Mouse (Mus musculus) gastrocnemius, postnatal 10 days (tissue): ENCODE results near the gene Pacsin2. TPM values are rescaled to one million over a fixed set of nuclear protein-coding genes. Genes with fewer than 3 reads are reported as not detected.
"Not testable (repeated sequence)": the region's sequence is repeated elsewhere in the genome, so short reads cannot be mapped to it uniquely, and the experiment has no call there.

ENCODE experiments used
- DNase-seq: peaks from one replicate; pipeline ENCODE4 v3.0.0; 2021; ENCODE audit warnings: mixed read lengths
- total RNA-seq, 2 experiments: library from RNA; stranded (reverse); gene quantifications; 2 replicates each; pipeline ENCODE4 v1.2.3; 2021

Pacsin2 gene
- total RNA-seq, 2 experiments from 2014 or later = 42.8 to 44.4 TPM

GRCm38 (mm10) chr15:83479818-83480217, 15.4 kb upstream of the Pacsin2 start:
- DNase-seq = no peak

- no peak for DNase-seq
Observed at GRCm38 (mm10) chr15:83478096-83478495, 13.7 kb upstream of the Pacsin2 start.

DNA sequence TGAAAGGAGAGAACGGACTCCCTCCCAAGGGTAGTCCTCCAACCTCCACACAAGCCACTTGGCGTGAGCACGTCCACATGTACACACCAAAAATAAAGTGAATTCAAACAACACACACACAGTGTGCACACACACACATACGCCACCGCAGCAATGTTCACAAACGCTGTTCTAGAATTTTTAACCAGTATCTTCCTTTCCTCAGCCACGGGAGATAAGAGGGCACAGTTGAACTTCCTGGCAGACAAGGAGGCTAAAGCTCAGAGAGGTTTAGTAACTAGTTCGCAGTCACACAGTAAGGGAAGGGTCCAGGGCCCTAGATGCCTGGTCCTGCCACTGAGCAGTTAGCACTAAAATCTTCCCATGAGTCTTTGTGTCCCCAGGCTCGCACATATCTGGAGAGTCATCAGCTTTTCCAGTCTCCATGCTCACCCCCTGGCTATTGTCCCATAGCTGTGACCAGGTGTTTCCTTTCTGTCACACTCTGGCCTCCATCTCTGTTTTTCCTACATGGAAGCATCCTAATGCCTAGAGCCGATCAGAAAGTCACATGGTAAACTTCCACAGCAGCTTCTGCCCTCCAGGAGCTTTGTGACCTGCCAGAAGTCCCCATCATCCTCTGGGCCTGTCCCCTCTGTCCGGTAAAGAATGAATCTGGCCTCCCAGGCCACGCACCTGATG, 12.3 kb upstream of the Pacsin2 start:
- DNase-seq = no peak

DNA sequence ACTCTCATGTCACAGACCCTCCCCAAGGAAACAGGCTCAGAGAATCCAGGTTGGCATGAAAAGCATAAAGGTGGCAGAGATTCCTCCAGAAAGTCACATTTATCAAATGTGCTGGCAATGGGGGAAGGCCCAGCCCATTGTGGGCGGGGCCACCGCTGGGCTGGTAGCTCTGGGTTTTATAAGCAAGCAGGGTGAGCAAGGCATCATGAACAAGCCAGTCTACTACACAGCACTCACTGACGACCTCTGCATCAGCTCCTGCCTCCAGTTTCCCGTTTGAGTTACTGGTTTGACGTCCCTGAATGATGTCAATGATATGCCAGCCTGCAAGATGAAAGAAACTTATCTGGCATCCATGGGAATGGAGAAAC, 10.0 kb upstream of the Pacsin2 start:
- DNase-seq = no peak

GRCm38 (mm10) chr15:83473832-83474465, 9.5 kb upstream of the Pacsin2 start:
- peak; percentile 38 for DNase-seq

- no peak for DNase-seq
Observed at GRCm38 (mm10) chr15:83473251-83473650, 8.8 kb upstream of the Pacsin2 start.

DNA sequence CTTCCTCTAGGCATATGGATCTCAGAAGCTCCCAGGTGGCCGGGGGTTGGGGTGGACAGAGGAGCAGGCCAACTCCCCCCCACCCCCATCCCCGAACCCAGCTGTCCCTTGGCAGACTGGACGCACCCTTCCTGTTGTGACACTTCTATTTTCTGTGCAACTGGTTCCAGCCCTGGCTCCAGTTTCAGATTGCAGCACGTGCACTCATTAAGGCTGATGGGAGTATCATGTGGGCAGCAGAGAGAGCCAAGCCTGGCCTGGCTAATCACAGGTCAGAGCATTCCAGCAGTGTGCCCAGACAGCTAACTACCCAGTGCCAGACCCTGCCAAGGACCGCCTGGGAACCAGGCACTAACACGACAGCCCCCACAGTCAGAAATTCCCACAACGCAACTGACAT, 7.1 kb upstream of the Pacsin2 start:
- DNase-seq = peak; percentile 43

GRCm38 (mm10) chr15:83470443-83470842, 6.0 kb upstream of the Pacsin2 start:
- no peak for DNase-seq

DNA sequence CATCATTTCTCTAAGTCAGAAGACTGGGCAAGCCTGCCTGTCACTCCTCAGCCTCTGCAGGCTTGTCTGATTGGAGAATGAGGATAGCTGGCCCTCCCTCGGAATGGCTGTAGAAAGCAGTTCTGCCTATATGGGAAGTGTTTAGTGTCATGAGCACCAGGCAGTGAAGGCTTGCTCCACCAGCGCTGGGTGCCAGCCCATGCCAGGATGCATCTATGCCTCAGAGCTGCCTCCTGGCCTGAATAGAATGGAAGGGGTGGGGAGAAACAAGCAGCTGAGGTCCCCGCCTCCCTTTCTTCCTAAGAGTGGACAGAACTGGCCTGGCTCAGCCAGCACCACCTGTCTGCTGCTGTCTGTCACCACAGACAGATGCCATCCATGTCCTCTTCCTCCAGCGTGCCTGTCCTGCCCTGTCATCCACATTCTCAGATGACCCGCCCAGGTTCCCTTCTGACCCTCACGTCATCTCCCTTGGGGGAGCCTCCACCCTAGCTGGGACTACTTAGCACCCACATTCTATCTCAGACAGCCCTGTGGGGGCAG, 4.9 kb upstream of the Pacsin2 start:
- no peak for DNase-seq

DNA sequence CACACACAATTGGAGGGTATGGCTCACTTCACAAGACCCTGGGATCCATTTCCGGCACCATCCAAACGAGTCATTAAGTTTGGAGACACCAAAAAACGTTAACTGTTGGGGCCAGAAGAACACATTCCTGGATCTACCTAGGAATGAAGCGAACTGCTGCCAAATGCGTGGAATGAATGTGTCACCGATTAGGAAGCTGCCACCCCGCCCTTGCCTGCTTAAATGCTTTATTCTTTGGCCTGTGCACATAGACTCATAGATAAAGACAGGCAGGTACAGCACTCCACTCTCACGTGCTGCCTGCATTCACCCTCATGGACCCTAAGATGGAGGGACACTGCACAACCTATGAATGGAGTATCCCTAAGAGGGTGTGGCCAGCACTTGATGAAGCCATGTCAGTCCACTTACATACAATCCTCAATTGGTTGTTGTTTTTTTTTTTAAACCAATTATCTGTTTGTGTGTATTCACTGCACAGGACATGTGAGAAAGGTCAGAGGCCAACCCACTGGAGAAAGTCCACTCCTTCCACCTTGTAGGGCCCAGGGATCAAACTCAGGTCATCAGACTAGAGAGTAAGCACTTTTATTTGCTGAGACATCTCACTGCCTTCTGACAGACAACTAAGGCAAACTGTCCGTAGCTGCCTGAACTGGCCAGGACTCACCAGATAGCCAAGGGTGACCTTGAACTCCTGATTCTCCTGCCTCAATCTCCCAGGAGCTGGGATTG, 3.0 kb upstream of the Pacsin2 start:
- DNase-seq = no peak

DNA sequence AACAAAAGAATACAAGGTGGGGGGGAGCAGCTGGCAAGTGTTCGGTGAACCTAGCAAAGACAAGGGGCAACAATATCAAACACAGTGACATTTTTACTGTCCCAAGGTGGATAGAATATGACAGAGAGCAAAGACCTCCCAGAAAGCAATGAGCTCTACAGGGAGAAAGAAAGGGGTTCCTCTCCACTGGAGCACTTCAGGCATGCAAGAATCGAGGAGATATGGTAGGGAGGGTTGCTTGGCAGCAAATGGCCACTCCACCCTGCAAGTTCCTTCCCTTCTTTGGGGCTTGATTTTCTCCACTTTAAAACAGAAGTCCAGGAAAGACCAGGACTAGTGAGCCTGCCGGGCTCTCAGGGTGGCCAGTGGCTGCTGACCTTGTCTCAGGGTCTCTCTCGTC, 1.9 kb upstream of the Pacsin2 start:
- no peak for DNase-seq

GRCm38 (mm10) chr15:83464905-83465650, 672 bp upstream of the Pacsin2 start:
- no peak for DNase-seq

DNA sequence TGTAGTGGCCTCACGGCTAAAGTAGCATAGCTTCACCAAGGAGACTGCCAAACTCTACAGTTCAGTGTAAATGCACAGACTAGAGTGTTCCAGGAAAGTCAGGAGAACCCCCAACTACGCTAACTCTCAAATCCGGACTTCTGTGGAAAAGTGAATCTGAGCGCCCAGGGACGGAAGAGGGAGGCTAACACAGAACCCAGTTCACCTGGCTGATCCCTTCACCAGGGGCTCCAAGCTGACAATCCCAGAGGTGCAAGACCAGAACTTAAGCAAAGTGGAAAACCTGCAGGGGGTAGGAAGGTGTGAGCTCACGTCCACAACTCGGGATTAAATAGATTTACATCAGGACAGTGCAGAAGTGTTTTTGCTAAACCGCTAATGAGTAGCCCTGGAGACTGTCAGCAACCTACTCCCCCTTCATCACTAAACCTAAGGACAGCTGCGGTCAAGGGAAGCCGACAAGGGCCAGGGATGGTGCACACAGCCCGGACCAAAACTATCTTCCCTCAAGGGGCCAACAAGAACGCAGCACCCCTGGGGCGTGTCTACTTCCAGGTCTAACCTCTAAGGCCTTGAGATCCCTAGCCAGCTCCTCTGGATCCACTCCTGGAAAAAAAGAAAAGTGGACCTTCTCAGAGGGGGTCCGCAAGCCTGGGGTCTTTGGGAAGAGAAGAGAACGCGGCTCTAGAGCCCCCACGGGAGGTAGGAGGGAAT, 880 bp downstream of the Pacsin2 start:
- DNase-seq = no peak

GRCm38 (mm10) chr15:83462349-83462748, 2.1 kb downstream of the Pacsin2 start:
- DNase-seq = not testable (repeated sequence)

GRCm38 (mm10) chr15:83460891-83461290, 3.5 kb downstream of the Pacsin2 start:
- no peak for DNase-seq

- DNase-seq = no peak
Observed at GRCm38 (mm10) chr15:83457541-83457940, 6.9 kb downstream of the Pacsin2 start.

- DNase-seq = no peak
Observed at GRCm38 (mm10) chr15:83455637-83456036, 8.8 kb downstream of the Pacsin2 start.

DNA sequence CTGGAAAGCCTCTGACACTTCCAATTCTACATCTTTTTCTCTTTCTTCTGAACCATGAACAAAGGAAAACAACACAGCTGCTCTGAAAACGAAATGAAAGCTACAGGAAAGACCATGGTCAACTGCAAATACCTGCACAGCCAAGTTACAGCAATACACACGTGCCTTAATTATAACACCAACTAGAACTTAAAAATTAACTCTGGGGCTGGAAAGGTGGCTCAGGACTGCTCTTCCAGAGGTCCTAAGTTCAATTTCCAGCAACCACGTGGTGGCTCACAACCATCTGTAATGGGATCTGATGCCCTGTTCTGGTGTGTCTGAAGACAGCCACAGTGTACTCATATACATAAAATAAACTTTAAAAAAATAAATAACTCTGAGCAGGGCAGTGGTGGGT, 9.4 kb downstream of the Pacsin2 start:
- DNase-seq = no peak

DNA sequence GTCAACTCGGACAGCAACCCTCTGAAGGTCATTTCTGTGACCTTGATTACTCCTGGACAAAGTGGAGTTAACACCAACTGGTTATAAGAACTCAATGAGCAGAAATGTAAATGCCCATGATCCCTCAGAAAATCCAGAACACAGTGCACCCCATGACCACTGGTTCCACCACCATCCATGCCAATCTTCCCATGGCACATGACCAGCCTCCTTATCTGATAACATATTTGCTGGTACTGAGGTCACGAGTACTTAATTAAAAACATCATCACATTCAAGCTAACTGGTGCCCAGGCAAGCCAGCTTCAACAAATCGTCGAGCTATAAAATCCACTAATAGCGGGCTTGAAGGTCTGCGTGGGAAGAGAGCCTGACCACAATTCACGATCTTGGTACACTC, 10.0 kb downstream of the Pacsin2 start:
- no peak for DNase-seq

- DNase-seq = no peak
Observed at GRCm38 (mm10) chr15:83453879-83454278, 10.5 kb downstream of the Pacsin2 start.

- no peak for DNase-seq
Observed at GRCm38 (mm10) chr15:83452219-83452760, 12.1 kb downstream of the Pacsin2 start.
